Mouse (Mus musculus) layer of hippocampus, adult 8-10 months (tissue): Measurements from ENCODE around the gene Tor4a. TPM values are rescaled to one million over a fixed set of nuclear protein-coding genes. Genes with fewer than 3 reads are reported as not detected.

Experiments
- DNase-seq, 2 experiments: peaks; one replicate each; pipeline ENCODE4 v3.0.0; 2022; ENCODE audit warnings: low spot score in 2 of 2
- total RNA-seq, 4 experiments: library from RNA; stranded (reverse); gene quantifications; 2 replicates each; pipeline ENCODE4 v1.2.4; 2022

Gene Tor4a
- 1 to 10 TPM; 2.2 to 4.6 (median 2.8) TPM for total RNA-seq

DNA sequence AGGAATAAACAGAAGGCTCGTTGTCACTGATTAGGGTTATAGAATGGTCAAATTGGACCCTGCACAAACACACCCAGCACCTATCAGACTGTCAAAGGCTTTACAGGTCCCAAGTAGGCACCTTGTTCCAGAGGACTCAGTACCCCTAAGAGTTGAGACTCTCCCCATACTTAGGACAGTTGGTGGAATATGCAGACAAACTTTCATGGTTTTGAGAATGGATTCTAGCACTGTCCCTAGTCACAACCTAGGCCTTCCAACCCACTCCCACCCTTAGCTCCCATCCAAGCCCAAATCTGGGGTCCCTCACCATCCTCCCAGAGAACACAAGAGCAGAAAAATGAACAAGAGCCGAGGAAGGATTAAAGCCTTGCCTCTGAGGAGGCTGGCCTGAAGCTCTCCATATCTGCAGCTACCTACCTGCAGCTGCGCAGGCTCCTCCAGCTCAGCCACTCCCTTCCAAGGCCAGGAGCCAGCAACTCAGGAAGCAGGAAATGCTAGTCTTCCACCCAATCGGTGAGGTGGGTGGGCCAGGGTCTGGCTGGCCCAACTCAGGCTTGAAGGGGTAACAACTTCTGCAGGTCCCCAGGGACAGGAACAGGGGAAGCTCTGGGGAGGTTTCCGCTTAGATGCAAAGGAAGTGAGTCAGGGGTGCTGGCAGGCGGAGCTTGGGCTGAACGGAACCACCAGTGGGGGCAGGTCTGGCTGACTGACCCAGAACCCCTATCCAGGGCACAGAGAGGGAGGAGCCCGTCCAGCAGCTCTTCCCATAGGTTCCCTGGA lies at the start of gene Tor4a:
Gene Tor4a, minus strand, starts transcription at position 715 of the 783 bp plus-strand sequence.
- DNase-seq = no peak

DNA sequence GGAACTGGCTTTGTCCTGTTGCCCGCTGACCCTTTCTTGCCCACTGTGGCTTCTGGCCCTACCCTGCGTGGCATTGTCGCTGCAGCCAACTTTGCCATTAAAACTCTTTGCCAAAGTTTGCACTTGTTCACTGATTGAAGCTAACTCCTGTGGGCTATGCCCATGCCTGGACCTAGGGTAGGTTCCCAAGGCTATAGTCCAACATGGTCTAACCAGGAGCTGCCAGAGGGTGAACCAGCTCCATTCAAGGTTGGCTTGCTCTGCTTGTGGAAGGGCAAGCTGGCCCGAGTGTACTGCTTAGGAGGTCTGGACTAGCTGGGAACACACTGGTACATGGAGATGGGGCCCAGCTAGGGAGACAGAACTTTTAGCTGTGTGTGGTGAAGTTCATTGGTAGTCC lies 47.5 kb upstream of the Tor4a start:
- no peak for DNase-seq

- DNase-seq = no peak
These were observed 46.7 kb upstream of the Tor4a start for GRCm38 (mm10) chr2:25243342-25243741.

DNA sequence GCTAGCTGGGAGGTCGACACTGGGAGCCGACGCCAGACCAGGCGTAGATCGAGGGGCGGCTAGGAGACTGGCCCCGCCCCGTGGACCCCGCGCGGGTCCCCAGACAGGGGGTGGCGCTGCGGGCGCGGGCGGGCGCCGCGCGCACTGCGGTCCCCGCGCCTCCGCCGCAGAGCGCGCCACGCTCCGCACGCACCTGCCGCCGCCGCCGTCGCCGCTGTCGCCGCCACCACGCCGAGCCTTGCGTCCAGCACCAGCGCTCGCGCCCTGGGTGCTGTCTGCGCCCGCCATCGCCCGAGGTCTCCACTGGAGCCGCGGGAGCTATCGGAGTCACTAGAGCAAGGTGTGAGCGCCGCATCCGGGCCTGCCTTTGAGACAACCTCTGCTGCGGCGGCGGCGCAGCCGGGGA lies 45.4 kb upstream of the Tor4a start, which contains the start of the genes Rnf208 and Cysrt1:
Gene Rnf208, plus strand, starts transcription at position 155 of the 406 bp plus-strand sequence.
Gene Cysrt1, minus strand, starts transcription at position 352 of the 406 bp plus-strand sequence.
- DNase-seq = no peak

DNA sequence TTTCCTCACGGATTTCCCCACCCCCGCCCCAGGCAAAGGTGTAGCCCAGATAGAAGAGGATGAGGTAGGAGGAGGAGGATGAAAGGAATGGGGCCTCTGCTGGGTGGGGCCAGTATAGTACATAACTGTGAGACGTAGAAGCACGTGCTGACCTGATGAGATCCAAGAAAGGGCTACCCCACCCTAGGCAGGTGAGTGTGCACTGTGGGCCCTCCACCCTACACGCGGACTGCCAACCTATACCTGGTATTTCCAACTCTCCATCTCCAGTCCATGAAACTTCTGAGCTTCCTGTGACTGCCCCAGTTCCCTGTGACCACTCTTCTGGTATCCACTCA lies 44.7 kb upstream of the Tor4a start:
- no peak for DNase-seq

DNA sequence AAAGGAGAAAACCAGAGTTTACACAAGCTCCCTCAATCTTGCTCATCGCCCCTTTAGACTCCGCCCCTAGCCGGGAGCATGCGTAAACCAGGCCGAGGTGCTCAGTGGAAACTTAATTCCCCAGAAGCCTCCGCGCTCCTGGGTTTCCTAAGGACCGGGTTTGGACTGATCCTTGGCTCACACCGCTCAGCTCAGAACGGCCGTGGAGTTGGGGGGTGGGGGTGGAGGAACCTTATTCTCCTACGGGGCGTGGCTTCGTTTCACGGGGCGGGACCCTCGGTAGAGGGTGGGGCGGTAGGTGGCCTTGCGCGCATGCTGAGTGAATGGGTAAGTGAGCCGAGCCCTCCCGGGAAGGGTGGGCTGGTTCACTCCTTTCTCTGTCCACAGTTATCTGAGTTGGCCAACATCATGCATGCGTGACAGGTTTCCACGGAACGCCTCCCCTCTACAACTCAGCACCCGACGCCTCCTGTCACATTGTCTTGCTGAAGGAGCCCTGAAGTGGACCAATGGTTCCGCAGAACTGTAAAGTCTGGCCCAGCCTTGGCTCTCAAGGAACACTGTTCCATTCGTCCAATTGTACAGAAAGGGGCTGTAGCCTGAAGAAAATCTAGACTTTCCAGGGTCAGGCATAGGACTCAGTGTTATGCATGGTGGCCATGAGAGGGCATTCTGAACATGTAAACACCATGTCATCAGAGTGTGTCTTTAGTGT lies 44.2 kb upstream of the Tor4a start:
- DNase-seq = peak; percentile 60 to 64

GRCm38 (mm10) chr2:25240310-25240709 lies 43.6 kb upstream of the Tor4a start:
- no peak for DNase-seq

GRCm38 (mm10) chr2:25239766-25240165 lies 43.1 kb upstream of the Tor4a start:
- no peak for DNase-seq

DNA sequence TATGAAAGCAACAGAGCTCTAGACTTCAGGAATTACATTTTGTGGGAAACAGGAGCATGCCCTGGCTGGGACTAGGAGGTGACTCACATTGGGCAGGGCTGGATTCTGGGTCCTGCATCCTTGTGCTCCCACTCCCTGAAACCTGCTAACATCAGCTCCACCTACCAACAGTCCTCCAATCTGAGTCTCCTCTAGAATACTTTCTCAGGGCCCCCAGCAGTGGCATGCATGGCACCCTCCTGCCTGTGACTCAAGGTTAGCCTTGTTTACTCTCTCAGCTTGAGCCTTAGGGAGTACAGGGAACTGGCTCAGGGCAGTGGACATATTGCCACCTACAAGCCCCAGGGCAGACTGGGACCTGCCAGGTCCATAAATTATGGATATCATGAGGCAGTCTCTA lies 41.4 kb upstream of the Tor4a start:
- no peak for DNase-seq

GRCm38 (mm10) chr2:25237522-25237921 lies 40.8 kb upstream of the Tor4a start:
- no peak for DNase-seq

DNA sequence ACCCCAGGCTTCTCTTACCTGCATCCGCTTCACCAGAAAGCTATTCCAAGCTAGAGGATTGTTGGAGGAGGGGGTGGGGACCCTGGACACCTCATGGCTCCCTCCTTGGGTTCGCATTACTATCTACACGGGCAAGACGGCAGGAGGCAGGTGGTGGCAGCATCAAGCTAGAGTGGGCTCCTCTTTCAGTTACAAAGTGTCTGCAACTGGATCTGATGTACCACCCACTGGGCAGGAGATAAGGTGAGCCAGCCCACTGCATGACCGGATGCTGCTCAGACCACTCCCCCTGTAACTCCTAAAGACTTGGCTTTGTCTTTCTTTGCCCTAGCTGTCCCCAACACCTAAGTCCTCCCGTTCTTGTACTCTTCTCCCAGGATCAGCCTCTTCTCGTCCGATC lies 39.9 kb upstream of the Tor4a start, which contains the start of gene Rnf224:
Gene Rnf224, minus strand, starts transcription at position 174 of the 400 bp plus-strand sequence.
- no peak for DNase-seq

DNA sequence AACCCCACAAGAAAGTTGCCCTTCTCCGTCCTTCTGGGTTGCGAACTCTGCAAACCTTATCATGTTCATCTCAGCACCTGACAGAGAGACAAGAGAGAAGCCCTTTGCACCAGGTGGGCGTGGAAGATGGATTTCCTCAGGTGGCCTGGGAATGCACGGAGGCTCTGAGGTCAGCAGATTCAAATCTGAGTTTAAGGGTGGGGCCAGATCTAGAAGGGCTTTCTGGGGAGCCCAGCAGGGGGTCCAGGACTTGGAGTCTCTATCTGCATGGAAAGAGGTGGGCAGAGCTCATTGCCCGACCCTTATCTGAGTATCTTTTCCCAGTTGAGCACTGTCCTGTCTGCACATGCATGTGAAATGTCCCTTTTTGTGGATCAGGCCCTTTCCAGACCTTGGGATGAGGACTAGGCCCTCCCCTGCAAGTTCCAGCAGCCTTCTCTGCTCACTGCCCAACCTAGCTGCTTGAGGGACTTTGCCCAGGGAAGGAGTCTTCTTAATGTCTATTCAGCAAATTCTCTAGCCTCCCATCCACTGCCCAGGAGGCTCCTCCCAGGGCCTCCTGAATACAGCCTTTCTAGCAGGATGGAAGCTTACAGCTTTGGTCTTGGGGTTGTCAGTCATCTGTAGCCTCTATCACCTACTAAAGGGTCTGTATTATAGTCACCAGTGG lies 38.0 kb upstream of the Tor4a start:
- DNase-seq = no peak

DNA sequence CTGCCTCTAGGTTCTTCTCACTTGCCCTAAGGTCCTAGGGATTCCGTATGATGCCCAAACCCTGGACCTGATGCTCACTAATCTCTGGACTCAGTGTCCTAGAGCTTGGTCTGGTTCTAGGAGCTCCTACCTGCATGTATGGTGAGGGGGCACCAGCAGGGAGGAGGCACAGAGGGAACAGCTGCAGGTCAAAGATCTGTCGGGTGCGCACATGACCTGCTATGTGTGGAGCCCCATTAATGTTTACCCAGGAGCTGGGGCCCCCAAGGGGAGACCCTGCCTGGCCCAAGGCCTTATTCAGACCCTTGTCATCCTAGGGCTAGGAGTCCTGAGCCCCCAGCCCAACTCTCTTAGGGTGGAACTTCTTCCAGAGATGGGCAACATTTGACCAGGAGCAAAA lies 37.4 kb upstream of the Tor4a start, which contains the start of gene Slc34a3:
Gene Slc34a3, minus strand, starts transcription at position 315 of the 400 bp plus-strand sequence.
- DNase-seq = no peak

DNA sequence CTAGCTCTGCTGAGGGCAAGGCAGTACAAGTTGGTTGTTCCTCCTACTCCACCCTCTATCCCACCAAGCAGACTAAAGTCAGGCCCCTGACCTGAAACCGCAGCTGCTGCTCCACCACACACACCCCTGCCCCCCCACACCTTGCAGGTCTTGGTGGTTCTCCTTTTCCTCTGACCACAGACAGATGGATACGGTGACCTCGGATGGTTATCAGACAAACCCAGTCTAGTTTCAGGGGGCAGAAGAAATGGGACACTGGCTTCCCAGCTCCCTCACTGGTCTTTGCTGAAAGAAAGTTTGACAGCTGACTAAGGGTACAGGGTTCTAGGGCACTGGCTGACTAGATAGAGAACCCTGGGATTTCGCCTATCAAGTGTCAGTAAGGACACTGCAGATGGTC lies 36.7 kb upstream of the Tor4a start:
- DNase-seq = no peak

- no peak for DNase-seq
These were observed 34.4 kb upstream of the Tor4a start for GRCm38 (mm10) chr2:25231038-25231437.

GRCm38 (mm10) chr2:25230581-25230980 lies 33.9 kb upstream of the Tor4a start:
- DNase-seq = no peak

- DNase-seq = no peak
These were observed 32.9 kb upstream of the Tor4a start for GRCm38 (mm10) chr2:25229582-25229981.

DNA sequence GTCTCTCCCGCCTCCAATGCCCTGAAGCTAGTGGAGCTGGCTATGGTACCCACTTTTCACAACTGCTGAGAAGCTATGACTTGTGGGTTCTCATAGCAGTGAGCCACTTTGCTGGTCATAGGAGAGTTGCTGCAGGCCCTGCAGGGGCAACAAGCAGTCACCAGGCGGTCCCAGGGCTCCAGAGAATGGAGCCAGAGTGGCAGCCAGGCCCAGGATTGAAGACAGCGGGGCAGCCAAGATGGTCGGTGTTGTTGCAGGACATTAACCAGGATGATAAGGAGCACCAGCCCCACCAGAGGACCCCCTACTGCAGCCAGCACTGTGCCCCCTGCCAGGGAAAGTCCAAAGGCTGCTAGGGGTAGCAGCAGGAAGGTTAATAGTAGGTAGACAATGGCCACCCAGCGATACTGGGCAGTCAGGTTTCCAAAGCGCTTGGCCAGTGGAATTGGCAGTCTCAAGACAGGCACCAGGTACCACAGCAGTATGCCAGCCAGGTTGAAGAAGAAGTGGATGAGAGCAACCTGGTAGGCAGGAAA lies 32.4 kb upstream of the Tor4a start:
- no peak for DNase-seq

GRCm38 (mm10) chr2:25228431-25228889 lies 31.8 kb upstream of the Tor4a start:
- DNase-seq = peak; percentile 85 to 88

- DNase-seq = no peak
These were observed 30.7 kb upstream of the Tor4a start for GRCm38 (mm10) chr2:25227406-25227805.

GRCm38 (mm10) chr2:25226864-25227263 lies 30.2 kb upstream of the Tor4a start:
- peak; percentile 66 to 74 for DNase-seq
